Comparison of ENCODE assay signal across 14 mouse cellular contexts in genomic region chr5:25652435-25652834, GRCm38 (mm10). TPM values are rescaled to one million over a fixed set of nuclear protein-coding genes. Genes with fewer than 3 reads are reported as not detected.
A peak's percentile ranks its signal among the peaks of the same experiment; 100 is the strongest.
DNase-seq lines count a peak whose midpoint lies in the region; ATAC-seq lines count a peak whose summit lies in the region.
"Had no signal": no experiment of that assay in that cellular context is flagged by ENCODE, and none has a peak within 500 bp of the region (broad histone marks: within the 10 kb centered on the region; RNA-seq: fewer than 3 reads in every experiment).

No protein-coding gene starts in this region.

- no peaks in the 10 kb centered on the region for H3K9me3 ChIP-seq in hindbrain, embryonic 15.5 days
- H3K9me3 ChIP-seq in hindbrain, embryonic 13.5 days = no peaks in the 10 kb centered on the region
- H3K9me3 ChIP-seq in forebrain, embryonic 14.5 days (replicated peaks; ENCODE audit: control insufficient read depth, low read length) = no peaks in the 10 kb centered on the region
- H3K9me3 ChIP-seq: intestine, embryonic 15.5 days; liver, embryonic 13.5 days had no signal

- H3K9ac ChIP-seq in hindbrain, embryonic 15.5 days = no peak overlapping the region
- no peak overlapping the region for H3K9ac ChIP-seq in hindbrain, embryonic 13.5 days
- no peak overlapping the region for H3K9ac ChIP-seq in forebrain, embryonic 14.5 days (ENCODE audit: low read length)
- H3K9ac ChIP-seq: intestine, embryonic 15.5 days; liver, embryonic 13.5 days had no signal

- peaks cover 5% of the 10 kb centered on the region for H3K4me1 ChIP-seq in hindbrain, embryonic 15.5 days (replicated peaks)
- H3K4me1 ChIP-seq in hindbrain, embryonic 13.5 days (replicated peaks) = peaks cover 11% of the 10 kb centered on the region
- H3K4me1 ChIP-seq in forebrain, embryonic 14.5 days (ENCODE audit: control insufficient read depth, insufficient read depth, low read length) = peaks cover 21% of the 10 kb centered on the region
- H3K4me1 ChIP-seq: intestine, embryonic 15.5 days; liver, embryonic 13.5 days had no signal

- H3K36me3 ChIP-seq in hindbrain, embryonic 15.5 days = no peaks in the 10 kb centered on the region
- no peaks in the 10 kb centered on the region for H3K36me3 ChIP-seq in hindbrain, embryonic 13.5 days
- H3K36me3 ChIP-seq in forebrain, embryonic 14.5 days (ENCODE audit: control insufficient read depth, insufficient read depth, low read length) = no peaks in the 10 kb centered on the region
- H3K36me3 ChIP-seq: intestine, embryonic 15.5 days; liver, embryonic 13.5 days had no signal

- H3K27ac ChIP-seq in hindbrain, embryonic 15.5 days (replicated peaks) = no peak overlapping the region
- H3K27ac ChIP-seq in hindbrain, embryonic 13.5 days = no peak overlapping the region
- H3K27ac ChIP-seq in forebrain, embryonic 14.5 days (ENCODE audit: low read depth, low read length) = no peak overlapping the region; the same call in 1 of the 2 replicates
- H3K27ac ChIP-seq: intestine, embryonic 15.5 days; liver, embryonic 13.5 days had no signal

- DNase-seq in forebrain, embryonic 14.5 days (ENCODE audit: low spot score) = peak; percentile 92
- peak; percentile 43 for DNase-seq in layer of hippocampus, adult 9-10 months (ENCODE audit: low spot score)
- DNase-seq in right cerebral cortex, postnatal 10 days (ENCODE audit: low spot score in 2 of 2) = peak; percentile 77 to 78
- no peak for DNase-seq in lung, postnatal 4 days
- DNase-seq in urinary bladder, adult 18-20 months (ENCODE audit: low spot score in 2 of 2) = no peak
- DNase-seq in adrenal gland, adult (ENCODE audit: inconsistent age in 2 of 2, low spot score in 1 of 2) = no peak
- DNase-seq: gastrocnemius, postnatal 36 days; liver, embryonic 13.5 days; lung, postnatal 14 days; thymus, adult 18-20 months had no signal

- WGBS in hindbrain, embryonic 15.5 days = 71% methylated on average over 7 of the region's 7 CpGs
- 77% methylated on average over 7 of the region's 7 CpGs for WGBS in hindbrain, embryonic 13.5 days
- 15% methylated on average over 7 of the region's 7 CpGs for whole genome bisulfite sequencing in forebrain, embryonic 14.5 days

- H3K4me2 ChIP-seq in hindbrain, embryonic 15.5 days = no peak overlapping the region
- H3K4me2 ChIP-seq in hindbrain, embryonic 13.5 days = no peak overlapping the region
- H3K4me2 ChIP-seq in forebrain, embryonic 14.5 days (ENCODE audit: low read length) = no peak overlapping the region
- H3K4me2 ChIP-seq: intestine, embryonic 15.5 days; liver, embryonic 13.5 days had no signal

- 0 out of 2 replicates have a peak, but pooled peaks have one; percentile 38 for ATAC-seq in hindbrain, embryonic 15.5 days (ENCODE audit: low FRiP score, low read depth)
- no peak for ATAC-seq in hindbrain, embryonic 13.5 days (ENCODE audit: low FRiP score)
- ATAC-seq in forebrain, embryonic 14.5 days = peak; percentile 94
- ATAC-seq: activated CD4-positive, CD25-positive, alpha-beta regulatory T cell, adult 4 months; intestine, embryonic 15.5 days had no signal

- no peaks in the 10 kb centered on the region for H3K27me3 ChIP-seq in hindbrain, embryonic 15.5 days
- H3K27me3 ChIP-seq in hindbrain, embryonic 13.5 days = no peaks in the 10 kb centered on the region
- H3K27me3 ChIP-seq in forebrain, embryonic 14.5 days (replicated peaks; ENCODE audit: control insufficient read depth, insufficient read depth, low read length) = no peaks in the 10 kb centered on the region
- H3K27me3 ChIP-seq: intestine, embryonic 15.5 days; liver, embryonic 13.5 days had no signal

- H3K4me3 ChIP-seq in hindbrain, embryonic 15.5 days = no peak overlapping the region
- H3K4me3 ChIP-seq in hindbrain, embryonic 13.5 days = no peak overlapping the region
- no peak overlapping the region for H3K4me3 ChIP-seq in forebrain, embryonic 14.5 days (ENCODE audit: low read depth, low read length)
- H3K4me3 ChIP-seq: intestine, embryonic 15.5 days; liver, embryonic 13.5 days had no signal

RNA-seq across cellular contexts. Expression of gene Xrcc2, which starts 53.2 kb away (rescaled TPM):
- 6.1 and 6.4 TPM in 2 replicates for polyA plus RNA-seq in hindbrain, embryonic 15.5 days (2015; fragmentation: Nextera tagmentation; extraction: Ambion mirVana)
- 3.5 and 5.0 TPM in 2 replicates for polyA plus RNA-seq in hindbrain, embryonic 13.5 days (2015; fragmentation: Nextera tagmentation; extraction: Ambion mirVana)
- polyA plus RNA-seq in forebrain, embryonic 14.5 days (2014; fragmentation: Nextera tagmentation; extraction: Ambion mirVana) = 4.2 and 4.5 TPM in 2 replicates

Comparison
In these comparisons a context has a peak if more than half of its experiments do, and no peak if none do; other contexts are left out.
1. DNase-seq: peak in forebrain, embryonic 14.5 days (single experiment), layer of hippocampus, adult 9-10 months (single experiment) and right cerebral cortex, postnatal 10 days (2 of 2); none in lung, postnatal 4 days (0 of 2), urinary bladder, adult 18-20 months (0 of 2) and adrenal gland, adult (0 of 2).